Mouse (Mus musculus) neural tube, embryonic 10.5 days (tissue): ENCODE data around the gene Klf5.

Experiments
- DNase-seq: peaks from one replicate; pipeline ENCODE4 v3.0.0-alpha.2; 2017; ENCODE audit warnings: low spot score; ENCODE audit errors: extremely low spot score

Gene Klf5

GRCm38 (mm10) chr14:99309606-99310005, 11.1 kb downstream of the Klf5 start:
- no peak for DNase-seq

GRCm38 (mm10) chr14:99310358-99310757, 11.9 kb downstream of the Klf5 start:
- no peak for DNase-seq

GRCm38 (mm10) chr14:99313062-99313461, 14.6 kb downstream of the Klf5 start:
- DNase-seq = no peak

- DNase-seq = no peak
These were observed 17.8 kb downstream of the Klf5 start for GRCm38 (mm10) chr14:99316275-99316674.

GRCm38 (mm10) chr14:99320736-99321135, 22.2 kb downstream of the Klf5 start:
- no peak for DNase-seq

- DNase-seq = no peak
These were observed 24.9 kb downstream of the Klf5 start for GRCm38 (mm10) chr14:99323376-99323775.

GRCm38 (mm10) chr14:99324523-99324922, 26.0 kb downstream of the Klf5 start:
- no peak for DNase-seq

GRCm38 (mm10) chr14:99325597-99326472, 27.3 kb downstream of the Klf5 start:
- no peak for DNase-seq

GRCm38 (mm10) chr14:99336598-99336997, 38.1 kb downstream of the Klf5 start:
- no peak for DNase-seq

GRCm38 (mm10) chr14:99339021-99339420, 40.5 kb downstream of the Klf5 start:
- DNase-seq = no peak

GRCm38 (mm10) chr14:99339681-99340522, 41.4 kb downstream of the Klf5 start:
- DNase-seq = no peak

GRCm38 (mm10) chr14:99340703-99341102, 42.2 kb downstream of the Klf5 start:
- no peak for DNase-seq

- no peak for DNase-seq
These were observed 49.8 kb downstream of the Klf5 start for GRCm38 (mm10) chr14:99348175-99348764.

- DNase-seq = no peak
These were observed 51.1 kb downstream of the Klf5 start for GRCm38 (mm10) chr14:99349606-99350005.

- DNase-seq = no peak
These were observed 54.5 kb downstream of the Klf5 start for GRCm38 (mm10) chr14:99352989-99353388.

GRCm38 (mm10) chr14:99354046-99354445, 55.6 kb downstream of the Klf5 start:
- DNase-seq = no peak

- DNase-seq = no peak
These were observed 56.5 kb downstream of the Klf5 start for GRCm38 (mm10) chr14:99354761-99355609.

GRCm38 (mm10) chr14:99355610-99355870, 57.0 kb downstream of the Klf5 start:
- no peak for DNase-seq

GRCm38 (mm10) chr14:99362956-99363355, 64.5 kb downstream of the Klf5 start:
- DNase-seq = no peak

- DNase-seq = no peak
These were observed 65.7 kb downstream of the Klf5 start for GRCm38 (mm10) chr14:99364007-99364784.
